Comparison of ENCODE assay signal across 7 mouse cellular contexts in the genomic region with DNA sequence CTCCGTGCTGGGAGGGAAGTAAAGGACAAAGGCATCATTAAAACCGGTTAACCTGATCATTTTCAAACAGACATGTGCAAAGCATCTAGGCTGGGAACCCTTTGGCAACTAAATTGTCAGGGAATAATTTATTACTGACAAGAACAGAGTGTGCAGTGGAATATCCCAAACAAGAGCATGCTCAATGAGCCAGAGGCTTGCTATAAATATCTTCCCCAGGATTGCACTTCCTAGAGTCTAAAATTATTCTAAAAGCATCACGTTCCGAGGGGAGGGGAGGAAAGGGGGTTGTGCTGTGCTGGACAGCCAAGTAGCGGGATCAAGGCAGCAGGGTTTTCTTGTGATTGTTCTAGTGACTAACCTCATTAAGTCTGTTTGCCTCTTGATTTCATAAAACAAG.
DNase-seq lines count a peak whose midpoint lies in the region; ATAC-seq and TF ChIP-seq lines count a peak whose summit lies in the region.

No protein-coding gene starts in this region.

- no peaks in the 10 kb centered on the region for H3K27me3 ChIP-seq in liver, adult 2 months (ENCODE audit: control insufficient read depth, insufficient read depth, low read length)
- H3K27me3 ChIP-seq in liver, embryonic 11.5 days (replicated peaks; ENCODE audit: control insufficient read depth, insufficient read depth, low read length): no peaks in the 10 kb centered on the region
- no peaks in the 10 kb centered on the region for H3K27me3 ChIP-seq in heart, embryonic 12.5 days (replicated peaks)
- no peaks in the 10 kb centered on the region for H3K27me3 ChIP-seq in kidney, embryonic 16.5 days (ENCODE audit: insufficient read depth, low read length)
- no peaks in the 10 kb centered on the region for H3K27me3 ChIP-seq in neural tube, embryonic 12.5 days (replicated peaks)

- no peaks in the 10 kb centered on the region for H3K79me2 ChIP-seq in liver, adult 2 months (ENCODE audit: control insufficient read depth, insufficient read depth, low read length)

- peaks cover 3% of the 10 kb centered on the region for H3K4me1 ChIP-seq in liver, adult 2 months (ENCODE audit: control insufficient read depth, insufficient read depth, low read length)
- no peaks in the 10 kb centered on the region for H3K4me1 ChIP-seq in liver, embryonic 11.5 days (replicated peaks; ENCODE audit: control insufficient read depth, insufficient read depth, low read length)
- 0 out of 2 replicates have a peak, but pooled peaks cover 4% of the 10 kb centered on the region for H3K4me1 ChIP-seq in heart, embryonic 12.5 days (replicated peaks)
- H3K4me1 ChIP-seq in kidney, embryonic 16.5 days (ENCODE audit: insufficient read depth, low read length): peaks cover 5% of the 10 kb centered on the region; the same call in 1 of the 2 replicates
- H3K4me1 ChIP-seq in neural tube, embryonic 12.5 days: no peaks in the 10 kb centered on the region; the same call in 1 of the 2 replicates

- ATAC-seq in liver, embryonic 11.5 days (replicated peaks; ENCODE audit: low FRiP score): no peak
- no peak for ATAC-seq in heart, embryonic 12.5 days (ENCODE audit: insufficient number of reproducible peaks, low FRiP score)
- peak; percentile 95 for ATAC-seq in kidney, embryonic 16.5 days (ENCODE audit: low FRiP score, low TSS enrichment)
- ATAC-seq in neural tube, embryonic 12.5 days (ENCODE audit: low FRiP score, low read depth): peak; percentile 83
- ATAC-seq in megakaryocyte, adult 5-6 weeks (ENCODE audit: poor library complexity, severe bottlenecking): no peak

- H3K4me3 ChIP-seq in liver, adult 2 months (ENCODE audit: insufficient read depth, low read depth, low read length): no peak overlapping the region
- H3K4me3 ChIP-seq in liver, embryonic 11.5 days (ENCODE audit: low read depth, low read length): no peak overlapping the region
- no peak overlapping the region for H3K4me3 ChIP-seq in heart, embryonic 12.5 days
- no peak overlapping the region for H3K4me3 ChIP-seq in kidney, embryonic 16.5 days (ENCODE audit: low read length)
- no peak overlapping the region for H3K4me3 ChIP-seq in neural tube, embryonic 12.5 days

- DNase-seq in liver, adult 2 months (ENCODE audit: extremely low read depth, low read depth, low spot score): peak; percentile 11
- DNase-seq in liver, embryonic 11.5 days (ENCODE audit: low spot score): no peak
- peak; percentile 47 for DNase-seq in embryo, embryonic 10 days (ENCODE audit: low spot score)

- H3K9me3 ChIP-seq in liver, embryonic 11.5 days (ENCODE audit: control insufficient read depth, low read length): no peaks in the 10 kb centered on the region
- H3K9me3 ChIP-seq in heart, embryonic 12.5 days (replicated peaks): no peaks in the 10 kb centered on the region
- H3K9me3 ChIP-seq in kidney, embryonic 16.5 days (ENCODE audit: low read length): no peaks in the 10 kb centered on the region
- H3K9me3 ChIP-seq in neural tube, embryonic 12.5 days: no peaks in the 10 kb centered on the region

- TF ChIP-seq CTCF in liver, adult 2 months (IDR thresholded peaks at IDR 0.05; ENCODE audit: low read depth, low read length): no peak

- H3K27ac ChIP-seq in liver, adult 2 months (replicated peaks; ENCODE audit: insufficient read depth, low read depth, low read length): no peak overlapping the region
- H3K27ac ChIP-seq in liver, embryonic 11.5 days (ENCODE audit: low read depth, low read length): no peak overlapping the region
- peak overlapping the region; percentile 73 for H3K27ac ChIP-seq in heart, embryonic 12.5 days (ENCODE audit: poor library complexity, severe bottlenecking)
- H3K27ac ChIP-seq in kidney, embryonic 16.5 days (ENCODE audit: low read length): peak overlapping the region; percentile 35; the same call in 1 of the 2 replicates
- H3K27ac ChIP-seq in neural tube, embryonic 12.5 days: no peak overlapping the region

- no peak overlapping the region for H3K4me2 ChIP-seq in liver, embryonic 11.5 days
- no peak overlapping the region for H3K4me2 ChIP-seq in heart, embryonic 12.5 days
- H3K4me2 ChIP-seq in kidney, embryonic 16.5 days (replicated peaks; ENCODE audit: low read depth, low read length): no peak overlapping the region
- no peak overlapping the region for H3K4me2 ChIP-seq in neural tube, embryonic 12.5 days (replicated peaks)

- no peak overlapping the region for H3K9ac ChIP-seq in liver, adult 2 months (ENCODE audit: low read depth, low read length)
- no peak overlapping the region for H3K9ac ChIP-seq in liver, embryonic 11.5 days (ENCODE audit: low read depth, low read length)
- no peak overlapping the region for H3K9ac ChIP-seq in heart, embryonic 12.5 days
- H3K9ac ChIP-seq in kidney, embryonic 16.5 days (replicated peaks; ENCODE audit: low read length): no peak overlapping the region
- H3K9ac ChIP-seq in neural tube, embryonic 12.5 days: no peak overlapping the region

- 80% methylated on average over 5 of the region's 5 CpGs for WGBS in liver, adult 2 months
- 55% methylated on average over 5 of the region's 5 CpGs for WGBS in liver, embryonic 11.5 days
- WGBS in heart, embryonic 12.5 days: 38% methylated on average over 5 of the region's 5 CpGs
- WGBS in kidney, embryonic 16.5 days: 5% methylated on average over 5 of the region's 5 CpGs
- WGBS in neural tube, embryonic 12.5 days: 5% methylated on average over 5 of the region's 5 CpGs

- no peaks in the 10 kb centered on the region for H3K36me3 ChIP-seq in liver, adult 2 months (ENCODE audit: control insufficient read depth, insufficient read depth, low read length)
- H3K36me3 ChIP-seq in liver, embryonic 11.5 days (ENCODE audit: control insufficient read depth, insufficient read depth, low read length): no peaks in the 10 kb centered on the region
- no peaks in the 10 kb centered on the region for H3K36me3 ChIP-seq in heart, embryonic 12.5 days
- H3K36me3 ChIP-seq in kidney, embryonic 16.5 days (ENCODE audit: insufficient read depth, low read length): no peaks in the 10 kb centered on the region
- H3K36me3 ChIP-seq in neural tube, embryonic 12.5 days: no peaks in the 10 kb centered on the region

- no peak for TF ChIP-seq POLR2A in liver, adult 2 months (IDR thresholded peaks at IDR 0.05; ENCODE audit: extremely low read depth, insufficient read depth, low read length)

Comparison
In these comparisons a context has a peak if more than half of its experiments do, and no peak if none do; other contexts are left out.
1. H3K27ac ChIP-seq: peak in heart, embryonic 12.5 days (single experiment) and kidney, embryonic 16.5 days (single experiment); none in liver, adult 2 months (single experiment), liver, embryonic 11.5 days (single experiment) and neural tube, embryonic 12.5 days (single experiment).
2. ATAC-seq: peak in kidney, embryonic 16.5 days (single experiment) and neural tube, embryonic 12.5 days (single experiment); none in liver, embryonic 11.5 days (single experiment), heart, embryonic 12.5 days (single experiment) and megakaryocyte, adult 5-6 weeks (single experiment).